Mouse (Mus musculus): ENCODE measurements around the gene Aspdh.

- no peak for TF ChIP-seq CTCF (IDR thresholded peaks at IDR 0.05)
- no peak for TF ChIP-seq POLR2A (IDR thresholded peaks at IDR 0.05; ENCODE audit: insufficient read depth, low read depth, low read length)
Measured at GRCm38 (mm10) chr7:44465111-44465510, at the start of gene Aspdh.

Data from heart, adult 2 months (tissue).